Mouse (Mus musculus) stomach, postnatal 0 days (tissue): ENCODE measurements around the gene Tmem220. TPM values are rescaled to one million over a fixed set of nuclear protein-coding genes. Genes with fewer than 3 reads are reported as not detected.

Source experiments
- ATAC-seq: fragments of 200-750 bp; cut with Nextera tagmentation; 2 replicates; pipeline ENCODE4 v1.8.0; 2017; ENCODE audit not compliant: low FRiP score, low TSS enrichment
- DNase-seq: peaks from one replicate; pipeline ENCODE4 v3.0.0-alpha.2; 2016; ENCODE audit warnings: low spot score
- H3K27ac ChIP-seq: fragments of 300-500 bp; sonication (generic); replicated peaks from 2 replicates; pipeline ENCODE4 v1.5.1; 2014; ENCODE audit warnings: mild to moderate bottlenecking, control low read depth
- H3K27me3 ChIP-seq: fragments of 300-500 bp; sonication (generic); 2 replicates; pipeline ENCODE4 v1.6.1; 2014; ENCODE audit warnings: low read length; ENCODE audit not compliant: control insufficient read depth, insufficient read depth
- H3K36me3 ChIP-seq: fragments of 300-500 bp; sonication (generic); 2 replicates; pipeline ENCODE4 v1.6.1; 2014; ENCODE audit warnings: low read length, mixed read lengths; ENCODE audit not compliant: control insufficient read depth, insufficient read depth
- H3K4me1 ChIP-seq: fragments of 300-500 bp; sonication (generic); replicated peaks from 2 replicates; pipeline ENCODE4 v1.6.1; 2014; ENCODE audit warnings: antibody characterized with exemption; ENCODE audit not compliant: control insufficient read depth, insufficient read depth
- H3K4me2 ChIP-seq: fragments of 300-500 bp; sonication (generic); replicated peaks from 2 replicates; pipeline ENCODE4 v1.6.1; 2014; ENCODE audit warnings: low read depth, mild to moderate bottlenecking, control low read depth, moderate library complexity
- H3K4me3 ChIP-seq: fragments of 300-500 bp; sonication (generic); 2 replicates; pipeline ENCODE4 v1.5.1; 2014; ENCODE audit warnings: low read depth, low read length, control low read depth
- H3K9ac ChIP-seq: fragments of 300-500 bp; sonication (generic); 2 replicates; pipeline ENCODE4 v1.6.1; 2014; ENCODE audit warnings: mild to moderate bottlenecking, low read length, control low read depth, mixed read lengths
- H3K9me3 ChIP-seq: fragments of 300-500 bp; sonication (generic); 2 replicates; pipeline ENCODE4 v1.6.1; 2016; ENCODE audit warnings: low read length; ENCODE audit not compliant: control insufficient read depth
- CTCF ChIP-seq: IDR thresholded peaks from 2 replicates; pipeline ENCODE4 v1.5.1; 2016; ENCODE audit warnings: antibody characterized with exemption, low read depth, mild to moderate bottlenecking, moderate library complexity
- EP300 ChIP-seq: optimal IDR thresholded peaks from 2 replicates; pipeline ENCODE3; 2016; ENCODE audit warnings: antibody characterized with exemption
- WGBS: fragments of 180-500 bp; shearing (Covaris S2); extraction: QIAGEN DNeasy Blood & Tissue Kit; methylation state at CpG from one replicate; pipeline ENCODE4 v1.1.7; 2014; 5-methylcytosine and 5-hydroxymethylcytosine counted together
- polyA plus RNA-seq: library from polyadenylated mRNA; unstranded; fragments of >200 nt; fragmentation: Nextera tagmentation; extraction: Ambion mirVana; gene quantifications from 2 replicates; pipeline ENCODE4 v1.2.1, GENCODE M21; 2015

Tmem220 gene
- polyA plus RNA-seq, 1 experiment from 2014 or later = 3.7 TPM

GRCm38 (mm10) chr11:66998467-66999403 is 26.2 kb upstream of the Tmem220 start:
- H3K4me2 ChIP-seq = no peak overlapping the region
- 0 out of 2 replicates have a peak, but pooled peaks cover 2% of the 10 kb centered on the region for H3K4me1 ChIP-seq
- no peaks in the 10 kb centered on the region for H3K9me3 ChIP-seq
- TF ChIP-seq EP300 = no peak
- TF ChIP-seq CTCF = peak; percentile 24
- peak; percentile 96 for ATAC-seq
- peak; percentile 93 for DNase-seq
- 0 out of 2 replicates have a peak overlapping the region, but pooled peaks have one; percentile 14 for H3K27ac ChIP-seq
- no peak overlapping the region for H3K9ac ChIP-seq
- H3K4me3 ChIP-seq = no peak overlapping the region
- 51% methylated on average over 14 of the region's 14 CpGs for WGBS
- H3K27me3 ChIP-seq = no peaks in the 10 kb centered on the region
- no peaks in the 10 kb centered on the region for H3K36me3 ChIP-seq

GRCm38 (mm10) chr11:67000671-67001070 is 24.3 kb upstream of the Tmem220 start:
- H3K4me2 ChIP-seq = no peak overlapping the region
- H3K36me3 ChIP-seq = no peaks in the 10 kb centered on the region
- no peak overlapping the region for H3K27ac ChIP-seq
- H3K4me3 ChIP-seq = no peak overlapping the region
- no peak for DNase-seq
- 84% methylated on average over 4 of the region's 4 CpGs for WGBS
- 0 out of 2 replicates have a peak, but pooled peaks cover 2% of the 10 kb centered on the region for H3K4me1 ChIP-seq
- ATAC-seq = no peak
- no peak overlapping the region for H3K9ac ChIP-seq
- H3K9me3 ChIP-seq = no peaks in the 10 kb centered on the region
- H3K27me3 ChIP-seq = no peaks in the 10 kb centered on the region
- no peak for TF ChIP-seq EP300
- TF ChIP-seq CTCF = no peak

DNA sequence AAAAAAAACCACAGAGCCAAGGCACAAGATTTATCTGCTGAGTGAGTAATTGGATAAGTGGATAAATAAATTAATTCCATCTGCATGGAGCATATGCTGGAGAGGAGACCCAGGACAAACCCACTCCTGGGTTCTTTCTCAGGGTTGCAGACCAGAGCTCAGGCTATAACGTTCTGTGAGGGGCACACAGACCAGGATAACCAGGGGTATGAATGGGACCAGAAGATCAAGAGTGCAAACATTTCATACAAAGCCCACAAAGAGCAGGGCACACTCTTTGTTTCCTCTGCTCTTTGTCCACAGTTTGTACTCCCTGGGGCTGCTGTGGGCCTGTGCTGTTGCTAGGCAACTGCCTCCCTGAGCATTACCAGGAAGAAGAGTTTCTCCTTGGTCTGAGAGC is 23.2 kb upstream of the Tmem220 start:
- Histone ChIP-seq H3K36me3 (no peaks in the 10 kb centered on the region), H3K27ac (no peak overlapping the region), H3K27me3 (no peaks in the 10 kb centered on the region), H3K9ac (no peak overlapping the region), H3K9me3 (no peaks in the 10 kb centered on the region), H3K4me2 (no peak overlapping the region), H3K4me1 (0 out of 2 replicates have a peak, but pooled peaks cover 2% of the 10 kb centered on the region), H3K4me3 (no peak overlapping the region)
- WGBS = 46% methylated on average over 1 of the region's 1 CpGs
- TF ChIP-seq CTCF (no peak), EP300 (no peak)
- no peak for ATAC-seq
- peak; percentile 37 for DNase-seq

GRCm38 (mm10) chr11:67002911-67003310 is 22.0 kb upstream of the Tmem220 start:
- ATAC-seq (no peak), DNase-seq (no peak)
- 59% methylated on average over 2 of the region's 2 CpGs for WGBS
- H3K9ac ChIP-seq = no peak overlapping the region
- no peaks in the 10 kb centered on the region for H3K9me3 ChIP-seq
- TF ChIP-seq EP300 = no peak
- no peaks in the 10 kb centered on the region for H3K27me3 ChIP-seq
- no peak overlapping the region for H3K4me2 ChIP-seq
- H3K27ac ChIP-seq = no peak overlapping the region
- H3K4me3 ChIP-seq = no peak overlapping the region
- H3K36me3 ChIP-seq = no peaks in the 10 kb centered on the region
- H3K4me1 ChIP-seq = 0 out of 2 replicates have a peak, but pooled peaks cover 2% of the 10 kb centered on the region

- no peak overlapping the region for H3K4me2 ChIP-seq
- H3K9ac ChIP-seq = no peak overlapping the region
- no peaks in the 10 kb centered on the region for H3K27me3 ChIP-seq
- H3K4me1 ChIP-seq = no peaks in the 10 kb centered on the region
- DNase-seq = no peak
- no peak for ATAC-seq
- 82% methylated on average over 8 of the region's 8 CpGs for WGBS
- no peaks in the 10 kb centered on the region for H3K9me3 ChIP-seq
- H3K4me3 ChIP-seq = no peak overlapping the region
- no peak overlapping the region for H3K27ac ChIP-seq
- TF ChIP-seq CTCF (no peak), EP300 (no peak)
- no peaks in the 10 kb centered on the region for H3K36me3 ChIP-seq
These were observed 17.0 kb upstream of the Tmem220 start for GRCm38 (mm10) chr11:67007961-67008360.

GRCm38 (mm10) chr11:67008528-67008927 is 16.4 kb upstream of the Tmem220 start:
- DNase-seq (no peak), ATAC-seq (no peak)
- H3K9ac ChIP-seq = no peak overlapping the region
- 96% methylated on average over 4 of the region's 4 CpGs for WGBS
- no peaks in the 10 kb centered on the region for H3K36me3 ChIP-seq
- H3K4me3 ChIP-seq = no peak overlapping the region
- H3K27me3 ChIP-seq = no peaks in the 10 kb centered on the region
- no peak overlapping the region for H3K4me2 ChIP-seq
- TF ChIP-seq EP300 (no peak), CTCF (no peak)
- H3K9me3 ChIP-seq = no peaks in the 10 kb centered on the region
- H3K27ac ChIP-seq = no peak overlapping the region
- H3K4me1 ChIP-seq = no peaks in the 10 kb centered on the region
